Mouse (Mus musculus): ENCODE measurements at regions not wholly inside any gene's neighbourhood (a gene's known extent, or its start where the extent isn't known, plus 50 kb on each side); places are given as distances from the start of the nearest gene placed in this dataset.

GRCm38 (mm10) chr16:26302045-26302444 is 69.6 kb downstream of the Cldn1 start:
- intact Hi-C loops (cut with DNase I) = no loop called here
- DNase-seq (ENCODE audit: low spot score) = no peak

GRCm38 (mm10) chr16:26291692-26292091 is 79.9 kb downstream of the Cldn1 start:
- intact Hi-C loops (cut with DNase I) = no loop called here
- no peak for DNase-seq (ENCODE audit: low spot score)

- no peak for DNase-seq (ENCODE audit: low spot score)
- intact Hi-C loops (cut with DNase I) = no loop called here
These were observed 86.0 kb downstream of the Cldn1 start for GRCm38 (mm10) chr16:26285627-26286026.

GRCm38 (mm10) chr16:26284713-26285112 is 86.9 kb downstream of the Cldn1 start:
- intact Hi-C loops (cut with DNase I) = no loop called here
- DNase-seq (ENCODE audit: low spot score) = no peak

DNA sequence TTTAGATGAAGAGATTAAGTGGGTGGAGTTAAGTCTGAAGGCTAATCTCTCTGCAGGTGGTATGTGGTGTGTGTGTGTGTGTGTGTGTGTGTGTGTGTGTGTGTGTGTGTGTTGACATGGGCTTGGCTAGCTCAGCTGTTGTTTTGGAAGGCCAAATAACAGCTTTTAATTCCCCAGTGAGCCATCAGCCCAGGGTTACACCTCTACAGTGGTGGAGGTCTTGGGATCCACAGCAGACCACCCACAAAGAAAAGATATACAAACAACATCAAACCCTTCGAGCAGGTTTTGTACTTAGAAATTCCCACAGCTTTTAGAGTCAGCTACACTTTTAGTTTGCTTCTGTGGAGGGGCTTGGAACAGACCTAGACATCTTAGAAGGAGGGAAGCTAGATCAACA is 89.2 kb downstream of the Cldn1 start:
- no peak for DNase-seq (ENCODE audit: low spot score)
- intact Hi-C loops (cut with DNase I) = no loop called here

DNA sequence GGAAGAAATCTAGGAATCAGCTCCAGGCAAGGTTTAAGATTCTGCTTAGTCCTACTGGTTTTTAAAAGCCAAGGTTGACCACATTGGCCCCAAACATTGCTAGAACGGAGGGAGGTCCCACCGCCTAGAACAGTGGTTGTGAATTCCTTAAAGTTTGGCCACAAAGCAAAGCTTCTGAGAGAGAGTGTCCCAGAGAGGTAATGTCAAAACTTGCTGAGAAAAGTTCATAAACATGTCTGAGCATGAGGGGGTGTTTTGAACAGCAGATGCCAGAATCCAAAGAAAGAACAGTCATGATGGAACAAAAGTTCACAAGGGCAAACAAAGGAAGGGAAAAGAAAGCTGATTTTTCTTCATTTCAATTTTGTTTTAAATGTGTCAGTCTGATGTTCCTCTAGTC is 90.1 kb downstream of the Cldn1 start:
- intact Hi-C loops (cut with DNase I) = no loop called here
- no peak for DNase-seq (ENCODE audit: low spot score)

GRCm38 (mm10) chr16:26276789-26277188 is 94.9 kb downstream of the Cldn1 start:
- intact Hi-C loops (cut with DNase I) = no loop called here
- DNase-seq (ENCODE audit: low spot score) = no peak

- intact Hi-C loops (cut with DNase I) = no loop called here
- DNase-seq (ENCODE audit: low spot score) = no peak
These were observed 118.8 kb downstream of the Cldn1 start for GRCm38 (mm10) chr16:26252824-26253223.

DNA sequence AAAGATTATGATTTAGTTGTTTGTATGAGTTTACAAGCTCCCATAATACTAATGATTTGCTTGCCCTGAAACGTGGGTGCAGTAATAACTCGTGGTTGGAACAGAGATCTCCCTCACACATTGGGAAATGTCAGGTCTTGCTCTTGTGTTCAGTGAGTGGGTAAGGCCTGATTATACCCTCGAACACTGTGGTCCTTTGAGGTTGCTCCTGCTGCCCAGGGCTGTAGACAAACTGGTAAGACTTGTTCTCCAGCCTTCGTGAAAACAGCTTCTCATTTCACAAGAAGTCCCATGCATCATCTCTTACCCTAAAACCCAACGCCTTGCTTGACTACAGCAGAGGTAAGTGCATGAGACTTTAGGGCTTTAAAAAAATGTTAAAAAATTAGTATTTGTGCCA is 119.9 kb downstream of the Cldn1 start:
- DNase-seq (ENCODE audit: low spot score) = no peak
- intact Hi-C loops (cut with DNase I) = no loop called here

- intact Hi-C loops (cut with DNase I) = no loop called here
These were observed 120.6 kb downstream of the Cldn1 start for GRCm38 (mm10) chr16:26251027-26251426.

DNA sequence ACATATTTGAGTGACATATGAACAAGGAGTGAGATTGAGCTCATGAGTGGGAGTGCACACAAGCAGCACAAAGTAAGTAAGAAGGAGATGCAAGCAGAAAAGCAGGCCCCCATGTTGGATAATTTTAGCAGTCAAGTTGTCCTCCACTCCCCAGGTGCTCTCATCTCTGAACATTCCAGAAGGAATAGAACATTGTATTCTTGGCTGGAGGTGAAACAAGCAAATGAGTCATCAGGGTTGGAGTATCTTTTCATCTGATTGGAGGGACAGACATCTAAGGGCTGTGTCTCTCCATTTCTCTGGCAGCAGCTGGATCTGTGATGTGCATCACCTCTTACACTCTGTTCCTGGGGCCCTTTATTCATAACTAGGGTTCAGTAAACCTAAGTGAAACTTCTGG is 122.7 kb downstream of the Cldn1 start:
- intact Hi-C loops (cut with DNase I) = no loop called here
- DNase-seq (ENCODE audit: low spot score) = no peak

More at GRCm38 (mm10) chr16:26251027-26251426, 120.6 kb downstream of the Cldn1 start:
- no peak for DNase-seq (ENCODE audit: low spot score)

- intact Hi-C loops (cut with DNase I) = no loop called here
- no peak for DNase-seq (ENCODE audit: low spot score)
These were observed 123.7 kb downstream of the Cldn1 start for GRCm38 (mm10) chr16:26247926-26248325.

GRCm38 (mm10) chr16:26235239-26235638 is 129.7 kb upstream of the P3h2 start:
- no peak for DNase-seq (ENCODE audit: low spot score)
- intact Hi-C loops (cut with DNase I) = loop anchor here (2.0 kb wide), 2 partner anchors 136 to 260 kb away; partner anchors contain the start of gene Cldn1

- intact Hi-C loops (cut with DNase I) = loop anchor here (2.0 to 5.0 kb wide), 3 partner anchors 137 to 908 kb away; partner anchors contain the start of gene Cldn1
- no peak for DNase-seq (ENCODE audit: low spot score)
These were observed 128.5 kb upstream of the P3h2 start for GRCm38 (mm10) chr16:26234113-26234512.

DNA sequence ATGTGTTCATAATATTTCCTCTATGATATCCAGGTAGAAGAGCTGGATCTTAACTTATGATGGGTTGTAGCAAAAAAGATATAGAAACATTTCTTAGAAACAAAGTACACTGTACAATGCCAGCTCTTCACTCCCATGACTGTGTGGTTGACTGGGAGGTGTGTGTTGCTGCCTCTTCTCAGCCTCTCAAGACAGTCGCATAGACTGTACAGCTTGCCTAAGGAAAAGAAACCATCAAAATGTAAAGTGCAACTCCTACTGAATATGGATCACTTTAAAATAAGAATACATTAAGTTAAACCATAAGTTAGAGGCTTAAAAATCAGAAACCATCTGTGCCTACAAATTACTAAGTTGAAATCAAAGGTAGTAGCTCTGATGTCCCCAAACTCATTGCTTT is 125.5 kb upstream of the P3h2 start:
- no peak for DNase-seq (ENCODE audit: low spot score)
- intact Hi-C loops (cut with DNase I) = loop anchor here (5.0 kb wide), 1 partner anchor 911 kb away; no protein-coding TSS in a partner anchor

DNA sequence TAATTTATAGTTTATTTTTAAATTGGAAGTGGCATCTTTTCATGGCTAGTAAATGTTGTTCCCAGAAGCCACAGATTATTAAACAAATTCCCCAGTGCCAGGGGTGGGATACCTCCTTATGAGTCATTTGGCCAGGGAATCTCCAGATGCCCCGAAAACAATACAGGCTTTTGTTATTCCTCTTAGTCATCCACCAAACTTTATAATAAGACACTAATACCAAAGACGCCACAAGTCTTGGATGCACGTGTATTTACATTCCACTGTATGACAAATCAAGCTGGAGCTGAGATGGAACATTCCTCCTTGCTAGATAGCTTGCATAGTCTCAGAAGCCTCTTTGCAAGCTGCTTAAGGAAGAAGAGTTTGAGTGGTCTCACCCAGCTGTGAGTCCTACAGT is 105.8 kb upstream of the P3h2 start:
- DNase-seq (ENCODE audit: low spot score) = no peak
- intact Hi-C loops (cut with DNase I) = no loop called here

DNA sequence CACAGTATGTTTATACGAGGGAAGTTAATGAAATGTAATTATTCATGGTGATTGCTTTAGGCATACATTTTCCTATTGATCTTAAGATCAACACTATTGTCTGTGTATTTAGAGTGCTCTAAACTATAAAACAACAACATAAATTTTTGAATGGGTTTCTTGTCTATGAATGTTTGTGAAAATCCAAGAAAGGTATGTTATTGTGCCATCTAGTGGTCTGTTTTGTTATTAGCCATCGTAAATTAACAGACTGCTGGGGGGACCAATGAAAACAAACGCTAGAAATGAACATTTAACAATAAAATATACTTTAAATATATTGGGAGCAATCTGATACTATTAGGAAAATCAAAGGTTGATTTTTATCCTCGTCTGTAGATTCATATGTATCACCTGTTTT is 93.5 kb upstream of the P3h2 start:
- no peak for DNase-seq (ENCODE audit: low spot score)
- intact Hi-C loops (cut with DNase I) = loop anchor here (1.0 to 5.0 kb wide), 3 partner anchors 92 to 232 kb away; partner anchors contain the start of gene P3h2

DNA sequence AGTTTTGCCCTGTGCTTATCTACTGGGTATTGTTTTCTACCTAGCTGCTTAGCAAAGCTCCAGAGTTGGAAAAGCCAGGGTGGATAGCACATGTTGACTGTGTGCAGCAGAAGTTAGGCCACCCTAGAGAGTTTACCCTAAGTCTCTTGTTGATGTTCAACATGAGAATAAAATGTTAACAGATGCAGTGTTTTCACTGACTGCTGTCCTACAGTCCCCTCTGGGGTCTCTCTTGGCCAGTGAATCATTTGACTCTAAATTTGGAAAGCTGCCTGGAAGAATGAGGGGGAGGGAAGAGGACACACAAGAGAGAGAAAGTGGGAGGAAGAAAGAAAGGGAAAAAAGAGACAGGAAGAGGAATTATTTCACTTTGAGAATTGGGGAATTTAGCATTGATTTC is 90.8 kb upstream of the P3h2 start:
- no peak for DNase-seq (ENCODE audit: low spot score)
- intact Hi-C loops (cut with DNase I) = loop anchor here (5.0 kb wide), 1 partner anchor 89 kb away; the partner anchor contains the start of gene P3h2

DNA sequence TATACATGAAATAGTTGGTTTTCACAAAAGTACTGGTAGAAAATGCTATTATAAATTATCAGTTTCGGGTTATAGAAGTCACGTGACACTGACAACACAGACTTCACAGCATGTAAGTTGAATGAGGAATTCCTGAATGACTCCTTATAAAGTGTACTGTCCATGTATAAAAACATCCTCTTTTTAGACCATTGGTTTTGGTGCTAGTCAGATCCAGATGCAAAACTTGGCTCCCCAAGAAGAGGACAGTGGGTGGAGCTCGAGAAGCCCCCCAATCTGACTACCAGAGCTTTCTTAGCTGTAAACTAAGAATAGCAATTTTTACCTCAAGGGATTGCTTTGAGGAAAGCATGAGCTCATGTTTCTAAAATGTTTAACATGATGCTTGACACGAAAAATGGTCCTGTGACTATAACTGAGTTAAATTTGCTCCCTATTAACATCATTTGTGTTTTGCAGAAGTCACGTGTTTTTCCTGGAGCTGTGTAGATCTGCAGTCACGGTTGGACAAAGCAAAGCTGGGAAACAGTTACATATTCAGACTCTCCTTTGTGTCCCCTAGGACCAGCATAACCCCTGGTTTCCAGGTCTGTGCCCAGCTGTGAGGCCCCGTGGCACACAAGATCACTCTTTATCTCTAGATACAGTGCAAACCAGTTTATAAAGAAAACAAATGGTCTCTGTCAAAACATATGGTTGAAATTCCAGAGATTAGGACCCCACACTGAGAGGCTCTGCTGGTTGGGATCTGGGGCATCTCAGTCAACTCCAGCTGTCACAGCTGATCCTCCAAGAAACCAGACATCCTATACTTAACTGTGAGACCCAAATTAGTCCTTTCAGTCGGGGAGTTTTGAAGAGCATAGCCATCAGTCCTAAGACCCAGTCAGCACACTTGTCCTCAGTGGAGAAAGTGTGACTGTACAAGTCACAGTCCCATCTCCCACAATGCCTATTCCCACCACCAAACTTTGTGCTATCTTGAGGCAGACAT is 80.0 kb upstream of the P3h2 start:
- no peak for DNase-seq (ENCODE audit: low spot score)
- intact Hi-C loops (cut with DNase I) = no loop called here

GRCm38 (mm10) chr16:26184647-26185262 is 79.2 kb upstream of the P3h2 start:
- intact Hi-C loops (cut with DNase I) = no loop called here
- DNase-seq (ENCODE audit: low spot score) = no peak

GRCm38 (mm10) chr16:26183530-26183929 is 77.9 kb upstream of the P3h2 start:
- intact Hi-C loops (cut with DNase I) = no loop called here
- DNase-seq (ENCODE audit: low spot score) = no peak
